Mouse (Mus musculus): ENCODE measurements around the gene Sema5b. TPM values are rescaled to one million over a fixed set of nuclear protein-coding genes. Genes with fewer than 3 reads are reported as not detected.

Gene Sema5b
- total RNA-seq, 4 experiments from 2014 or later = 15.2 to 20.7 (median 16.1) TPM

DNA sequence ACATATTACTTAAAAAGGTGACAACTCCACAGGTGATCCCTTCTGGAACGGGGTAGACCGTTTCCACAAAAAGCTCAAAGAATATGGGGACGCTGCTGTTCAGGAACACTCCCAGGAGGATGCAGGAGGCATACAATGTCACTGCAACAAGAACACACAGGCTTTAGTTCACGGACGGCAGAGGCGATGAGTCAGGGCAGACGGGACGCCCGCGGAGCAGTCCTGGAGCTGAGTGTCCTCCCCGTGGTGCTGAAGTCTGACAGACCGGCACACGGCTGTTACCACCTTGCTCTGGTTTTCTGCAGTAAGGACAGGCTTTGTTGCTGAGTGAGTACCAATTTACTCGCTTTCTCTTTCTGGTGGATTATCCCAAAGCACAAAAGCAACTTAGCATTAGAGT is 163.9 kb downstream of the Sema5b start:
- DNase-seq (ENCODE audit: low spot score in 2 of 2) = no peak

GRCm38 (mm10) chr16:35707004-35707403 is 166.1 kb downstream of the Sema5b start:
- DNase-seq (ENCODE audit: low spot score in 2 of 2) = no peak

GRCm38 (mm10) chr16:35711004-35711403 is 170.1 kb downstream of the Sema5b start:
- DNase-seq (ENCODE audit: low spot score in 2 of 2) = no peak

GRCm38 (mm10) chr16:35713606-35714005 is 172.7 kb downstream of the Sema5b start:
- no peak for DNase-seq (ENCODE audit: low spot score in 2 of 2)

Other genes starting within 250 kb of the Sema5b start
- 10 to 100 TPM; 14.0 to 19.6 (median 17.7) TPM for gene Sec22a, start 177.2 kb upstream of the Sema5b start, total RNA-seq (2022)
- 1 to 10 TPM; 2.9 to 5.8 (median 4.3) TPM for gene Pdia5, start 50.3 kb upstream of the Sema5b start, total RNA-seq (2022)
- gene Dirc2, start 228.2 kb downstream of the Sema5b start, total RNA-seq (2022) = 10 to 100 TPM; 65.2 to 71.3 (median 70.6) TPM
- 1 to 10 TPM; 6.4 to 7.5 (median 6.9) TPM for gene Hspbap1, start 229.2 kb downstream of the Sema5b start, total RNA-seq (2022)